Mouse (Mus musculus): ENCODE data around the gene Hoxb3. TPM values are rescaled to one million over a fixed set of nuclear protein-coding genes. Genes with fewer than 3 reads are reported as not detected.
A peak's percentile ranks its signal among the peaks of the same experiment; 100 is the strongest.

Hoxb3 gene
- polyA plus RNA-seq, 1 experiment from 2014 or later, result not detected

- no peaks in the 10 kb centered on the region for H3K4me1 ChIP-seq (replicated peaks; ENCODE audit: control insufficient read depth, insufficient read depth, low read length)
- H3K4me3 ChIP-seq (replicated peaks; ENCODE audit: low read length), result no peak overlapping the region
- peaks cover 90% of the 10 kb centered on the region for H3K27me3 ChIP-seq (replicated peaks; ENCODE audit: control insufficient read depth, insufficient read depth, low read length)
- no peak for ATAC-seq
- H3K9me3 ChIP-seq (ENCODE audit: control insufficient read depth, low read length), result no peaks in the 10 kb centered on the region
- H3K4me2 ChIP-seq (ENCODE audit: low read length), result no peak overlapping the region
- no peaks in the 10 kb centered on the region for H3K36me3 ChIP-seq (ENCODE audit: control insufficient read depth, insufficient read depth)
- no peak overlapping the region for H3K27ac ChIP-seq (ENCODE audit: low read length)
- 8% methylated on average over 3 of the region's 3 CpGs for WGBS
- no peak overlapping the region for H3K9ac ChIP-seq (replicated peaks; ENCODE audit: low read depth, low read length)
Measured at GRCm38 (mm10) chr11:96371726-96372125, 48.6 kb downstream of the Hoxb3 start.

- Histone ChIP-seq H3K4me1 (replicated peaks; ENCODE audit: control insufficient read depth, insufficient read depth, low read length) (no peaks in the 10 kb centered on the region), H3K27ac (ENCODE audit: low read length) (no peak overlapping the region), H3K4me3 (replicated peaks; ENCODE audit: low read length) (no peak overlapping the region), H3K27me3 (replicated peaks; ENCODE audit: control insufficient read depth, insufficient read depth, low read length) (peaks cover 88% of the 10 kb centered on the region), H3K9ac (replicated peaks; ENCODE audit: low read depth, low read length) (no peak overlapping the region), H3K9me3 (ENCODE audit: control insufficient read depth, low read length) (no peaks in the 10 kb centered on the region), H3K4me2 (ENCODE audit: low read length) (no peak overlapping the region), H3K36me3 (ENCODE audit: control insufficient read depth, insufficient read depth) (no peaks in the 10 kb centered on the region)
- WGBS, result 2% methylated on average over 3 of the region's 3 CpGs
- ATAC-seq, result no peak
Measured at GRCm38 (mm10) chr11:96372519-96372918, 49.4 kb downstream of the Hoxb3 start.

GRCm38 (mm10) chr11:96374810-96375209, 51.7 kb downstream of the Hoxb3 start:
- peaks cover 70% of the 10 kb centered on the region for H3K27me3 ChIP-seq (replicated peaks; ENCODE audit: control insufficient read depth, insufficient read depth, low read length)
- H3K27ac ChIP-seq (ENCODE audit: low read length), result no peak overlapping the region
- ATAC-seq, result no peak
- H3K4me2 ChIP-seq (ENCODE audit: low read length), result no peak overlapping the region
- WGBS, result 2% methylated on average over 7 of the region's 7 CpGs
- no peak overlapping the region for H3K9ac ChIP-seq (replicated peaks; ENCODE audit: low read depth, low read length)
- H3K9me3 ChIP-seq (ENCODE audit: control insufficient read depth, low read length), result no peaks in the 10 kb centered on the region
- H3K36me3 ChIP-seq (ENCODE audit: control insufficient read depth, insufficient read depth), result no peaks in the 10 kb centered on the region
- no peaks in the 10 kb centered on the region for H3K4me1 ChIP-seq (replicated peaks; ENCODE audit: control insufficient read depth, insufficient read depth, low read length)
- H3K4me3 ChIP-seq (replicated peaks; ENCODE audit: low read length), result no peak overlapping the region

- H3K9me3 ChIP-seq (ENCODE audit: control insufficient read depth, low read length), result no peaks in the 10 kb centered on the region
- no peak overlapping the region for H3K27ac ChIP-seq (ENCODE audit: low read length)
- H3K36me3 ChIP-seq (ENCODE audit: control insufficient read depth, insufficient read depth), result no peaks in the 10 kb centered on the region
- H3K4me2 ChIP-seq (ENCODE audit: low read length), result no peak overlapping the region
- WGBS, result 75% methylated on average over 5 of the region's 5 CpGs
- peaks cover 5% of the 10 kb centered on the region for H3K27me3 ChIP-seq (replicated peaks; ENCODE audit: control insufficient read depth, insufficient read depth, low read length)
- H3K9ac ChIP-seq (replicated peaks; ENCODE audit: low read depth, low read length), result no peak overlapping the region
- no peak overlapping the region for H3K4me3 ChIP-seq (replicated peaks; ENCODE audit: low read length)
- ATAC-seq, result no peak
- H3K4me1 ChIP-seq (replicated peaks; ENCODE audit: control insufficient read depth, insufficient read depth, low read length), result peaks cover 2% of the 10 kb centered on the region; the same call in 1 of the 2 replicates
Measured at GRCm38 (mm10) chr11:96383381-96383780, 60.3 kb downstream of the Hoxb3 start.

- H3K27me3 ChIP-seq (replicated peaks; ENCODE audit: control insufficient read depth, insufficient read depth, low read length), result no peaks in the 10 kb centered on the region; the same call in 1 of the 2 replicates
- H3K4me2 ChIP-seq (ENCODE audit: low read length), result no peak overlapping the region
- 90% methylated on average over 2 of the region's 2 CpGs for WGBS
- H3K9me3 ChIP-seq (ENCODE audit: control insufficient read depth, low read length), result no peaks in the 10 kb centered on the region
- no peak overlapping the region for H3K27ac ChIP-seq (ENCODE audit: low read length)
- no peaks in the 10 kb centered on the region for H3K4me1 ChIP-seq (replicated peaks; ENCODE audit: control insufficient read depth, insufficient read depth, low read length)
- H3K36me3 ChIP-seq (ENCODE audit: control insufficient read depth, insufficient read depth), result no peaks in the 10 kb centered on the region
- H3K9ac ChIP-seq (replicated peaks; ENCODE audit: low read depth, low read length), result no peak overlapping the region
- ATAC-seq, result no peak
- no peak overlapping the region for H3K4me3 ChIP-seq (replicated peaks; ENCODE audit: low read length)
Measured at GRCm38 (mm10) chr11:96387635-96388034, 64.5 kb downstream of the Hoxb3 start.

GRCm38 (mm10) chr11:96396772-96397626, 73.9 kb downstream of the Hoxb3 start:
- H3K4me1 ChIP-seq (replicated peaks; ENCODE audit: control insufficient read depth, insufficient read depth, low read length), result no peaks in the 10 kb centered on the region
- no peak overlapping the region for H3K9ac ChIP-seq (replicated peaks; ENCODE audit: low read depth, low read length)
- H3K36me3 ChIP-seq (ENCODE audit: control insufficient read depth, insufficient read depth), result no peaks in the 10 kb centered on the region
- no peak overlapping the region for H3K27ac ChIP-seq (ENCODE audit: low read length)
- H3K4me3 ChIP-seq (replicated peaks; ENCODE audit: low read length), result no peak overlapping the region
- ATAC-seq, result no peak
- no peaks in the 10 kb centered on the region; the same call in 1 of the 2 replicates for H3K27me3 ChIP-seq (replicated peaks; ENCODE audit: control insufficient read depth, insufficient read depth, low read length)
- WGBS, result 11% methylated on average over 15 of the region's 15 CpGs
- no peak overlapping the region for H3K4me2 ChIP-seq (ENCODE audit: low read length)
- H3K9me3 ChIP-seq (ENCODE audit: control insufficient read depth, low read length), result no peaks in the 10 kb centered on the region

MicroRNA genes within 50 kb of the gene (microRNA counts, 519-probe panel; counts per million panel counts)
- 2,121 counts per million, percentile 37 among the panel's probes with 10 or more counts for microRNA mmu-miR-10a

Small RNA genes within 50 kb of the gene (microRNA-seq; reads per million reads assigned to microRNA genes)
- gene Mir10a, result 464 reads per million, percentile 71 among the genes with 10 or more reads in this experiment

Other genes starting within 250 kb of the Hoxb3 start
- gene Atp5g1, start 247.7 kb upstream of the Hoxb3 start, polyA plus RNA-seq (2015; fragmentation: Nextera tagmentation; extraction: Ambion mirVana), result 408 and 422 TPM in 2 replicates
- gene Calcoco2, start 211.4 kb upstream of the Hoxb3 start, polyA plus RNA-seq (2015; fragmentation: Nextera tagmentation; extraction: Ambion mirVana), result 0.17 and 0.22 TPM in 2 replicates
- gene Ttll6, start 189.5 kb upstream of the Hoxb3 start, polyA plus RNA-seq (2015; fragmentation: Nextera tagmentation; extraction: Ambion mirVana), result 0.09 and 0.11 TPM in 2 replicates
- gene Hoxb13, start 129.0 kb upstream of the Hoxb3 start, polyA plus RNA-seq (2015; fragmentation: Nextera tagmentation; extraction: Ambion mirVana), result 0.13 TPM in 1 of 2 replicates, not detected in the other
- gene Hoxb9, start 51.9 kb upstream of the Hoxb3 start, polyA plus RNA-seq (2015; fragmentation: Nextera tagmentation; extraction: Ambion mirVana), result not detected in 2 replicates
- not detected in 2 replicates for gene Hoxb8, start 41.4 kb upstream of the Hoxb3 start, polyA plus RNA-seq (2015; fragmentation: Nextera tagmentation; extraction: Ambion mirVana)
- not detected in 2 replicates for gene Hoxb7, start 36.7 kb upstream of the Hoxb3 start, polyA plus RNA-seq (2015; fragmentation: Nextera tagmentation; extraction: Ambion mirVana)
- not detected in 2 replicates for gene Hoxb6, start 30.9 kb upstream of the Hoxb3 start, polyA plus RNA-seq (2015; fragmentation: Nextera tagmentation; extraction: Ambion mirVana)
- not detected in 2 replicates for gene Hoxb5, start 20.0 kb upstream of the Hoxb3 start, polyA plus RNA-seq (2015; fragmentation: Nextera tagmentation; extraction: Ambion mirVana)
- not detected in 2 replicates for gene Hoxb4, start 5.1 kb upstream of the Hoxb3 start, polyA plus RNA-seq (2015; fragmentation: Nextera tagmentation; extraction: Ambion mirVana)
- gene Hoxb2, start 27.2 kb downstream of the Hoxb3 start, polyA plus RNA-seq (2015; fragmentation: Nextera tagmentation; extraction: Ambion mirVana), result not detected in 2 replicates
- not detected in 2 replicates for gene Hoxb1, start 42.4 kb downstream of the Hoxb3 start, polyA plus RNA-seq (2015; fragmentation: Nextera tagmentation; extraction: Ambion mirVana)
- gene Skap1, start 141.3 kb downstream of the Hoxb3 start, polyA plus RNA-seq (2015; fragmentation: Nextera tagmentation; extraction: Ambion mirVana), result 2.1 and 3.4 TPM in 2 replicates

Measured in forebrain, embryonic 16.5 days (tissue).